Comparison of ENCODE assay signal across 24 mouse cellular contexts in genomic region chr1:35274978-35275377, GRCm38 (mm10).
DNase-seq lines count a peak whose midpoint lies in the region; ATAC-seq and TF ChIP-seq lines count a peak whose summit lies in the region.
"Had no signal": no experiment of that assay in that cellular context is flagged by ENCODE, and none has a peak within 500 bp of the region (broad histone marks: within the 10 kb centered on the region; RNA-seq: fewer than 3 reads in every experiment).

No protein-coding gene starts in this region.

- no peak overlapping the region for H3K27ac ChIP-seq in heart, embryonic 12.5 days (ENCODE audit: poor library complexity, severe bottlenecking)
- no peak overlapping the region for H3K27ac ChIP-seq in heart, embryonic 16.5 days (ENCODE audit: low read length)
- H3K27ac ChIP-seq in embryonic fibroblast, embryonic 13.5 days (ENCODE audit: insufficient read depth, low read length) = peak overlapping the region; percentile 65
- H3K27ac ChIP-seq in layer of hippocampus, adult 2 months = no peak overlapping the region
- H3K27ac ChIP-seq: embryonic facial prominence, embryonic 10.5 days; embryonic facial prominence, embryonic 12.5 days; forebrain, embryonic 13.5 days; forebrain, embryonic 15.5 days had no signal

- no peak overlapping the region for H3K4me3 ChIP-seq in heart, embryonic 12.5 days
- H3K4me3 ChIP-seq in heart, embryonic 16.5 days (ENCODE audit: low read length) = no peak overlapping the region
- no peak overlapping the region for H3K4me3 ChIP-seq in embryonic fibroblast, embryonic 13.5 days (ENCODE audit: insufficient read depth, low read length)
- H3K4me3 ChIP-seq in layer of hippocampus, adult 2 months = no peak overlapping the region
- H3K4me3 ChIP-seq: embryonic facial prominence, embryonic 10.5 days; embryonic facial prominence, embryonic 12.5 days; erythroblast, embryonic 14.5 days; forebrain, embryonic 13.5 days; forebrain, embryonic 15.5 days had no signal

- intact Hi-C loops in heart, postnatal 25 days (cut with DNase I) = no loop called here
- intact Hi-C loops in left cerebral cortex, postnatal 25 days (cut with DNase I) = no loop called here

- H3K4me1 ChIP-seq in heart, embryonic 12.5 days (replicated peaks) = peaks cover 13% of the 10 kb centered on the region
- H3K4me1 ChIP-seq in heart, embryonic 16.5 days (ENCODE audit: control insufficient read depth, insufficient read depth, low read length) = peaks cover 11% of the 10 kb centered on the region; the same call in 1 of the 2 replicates
- H3K4me1 ChIP-seq in embryonic fibroblast, embryonic 13.5 days (ENCODE audit: control insufficient read depth, insufficient read depth, low read length) = no peaks in the 10 kb centered on the region
- H3K4me1 ChIP-seq: embryonic facial prominence, embryonic 10.5 days; embryonic facial prominence, embryonic 12.5 days; forebrain, embryonic 13.5 days; forebrain, embryonic 15.5 days had no signal

- H3K27me3 ChIP-seq in heart, embryonic 12.5 days (replicated peaks) = no peaks in the 10 kb centered on the region
- no peaks in the 10 kb centered on the region for H3K27me3 ChIP-seq in heart, embryonic 16.5 days (ENCODE audit: control insufficient read depth, insufficient read depth, low read length)
- H3K27me3 ChIP-seq: embryonic facial prominence, embryonic 12.5 days; forebrain, embryonic 13.5 days; forebrain, embryonic 15.5 days had no signal

- WGBS in heart, embryonic 12.5 days = 48% methylated on average over 8 of the region's 8 CpGs
- WGBS in heart, embryonic 16.5 days = 42% methylated on average over 8 of the region's 8 CpGs

- ATAC-seq in heart, embryonic 12.5 days (ENCODE audit: insufficient number of reproducible peaks, low FRiP score) = no peak
- peak; percentile 55; the same call in 1 of the 2 replicates for ATAC-seq in heart, embryonic 16.5 days (replicated peaks; ENCODE audit: extremely low read depth, insufficient read depth, low FRiP score)
- ATAC-seq: CD4-positive, CD25-positive, alpha-beta regulatory T cell, adult 4 months; forebrain, embryonic 13.5 days; forebrain, embryonic 15.5 days; forebrain, postnatal 0 days had no signal

- DNase-seq in heart, postnatal 4 days = no peak
- DNase-seq in heart, postnatal 25 days (ENCODE audit: low spot score) = no peak
- DNase-seq in left cerebral cortex, postnatal 25 days (ENCODE audit: low spot score in 2 of 2) = no peak
- no peak for DNase-seq in layer of hippocampus, adult 2 months (ENCODE audit: low spot score in 2 of 2)
- DNase-seq: adrenal gland, adult 8-10 months; adrenal gland, postnatal 14 days; adrenal gland, postnatal 36 days; B cell, adult 2 months; cerebellum, adult 11-12 months; cerebellum, adult 2 months; cerebellum, adult 9-10 months; cerebellum, postnatal 10 days; cerebellum, postnatal 25 days; forebrain, postnatal 0 days had no signal

- no peaks in the 10 kb centered on the region for H3K9me3 ChIP-seq in heart, embryonic 12.5 days (replicated peaks)
- no peaks in the 10 kb centered on the region for H3K9me3 ChIP-seq in heart, embryonic 16.5 days (replicated peaks; ENCODE audit: control insufficient read depth, low read length)
- H3K9me3 ChIP-seq: embryonic facial prominence, embryonic 10.5 days; embryonic facial prominence, embryonic 12.5 days; forebrain, embryonic 13.5 days; forebrain, embryonic 15.5 days; G1E had no signal

- no peak for TF ChIP-seq CTCF in embryonic fibroblast, embryonic 13.5 days (IDR thresholded peaks at IDR 0.05; ENCODE audit: borderline replicate concordance, insufficient read depth, low read length)
- TF ChIP-seq CTCF in layer of hippocampus, adult 2 months (conservative IDR thresholded peaks at IDR 0.05) = no peak

- H3K36me3 ChIP-seq in heart, embryonic 12.5 days = no peaks in the 10 kb centered on the region
- H3K36me3 ChIP-seq in heart, embryonic 16.5 days (ENCODE audit: control insufficient read depth, insufficient read depth) = no peaks in the 10 kb centered on the region
- H3K36me3 ChIP-seq: embryonic facial prominence, embryonic 10.5 days; embryonic facial prominence, embryonic 12.5 days; forebrain, embryonic 15.5 days; G1E had no signal

- no peak for TF ChIP-seq POLR2A in embryonic fibroblast, embryonic 13.5 days (IDR thresholded peaks at IDR 0.05; ENCODE audit: low read depth, low read length)

- peak overlapping the region; percentile 4; the same call in 1 of the 2 replicates for H3K4me2 ChIP-seq in heart, embryonic 12.5 days
- H3K4me2 ChIP-seq in heart, embryonic 16.5 days (ENCODE audit: low read depth, low read length) = 0 out of 2 replicates have a peak overlapping the region, but pooled peaks have one; percentile 10
- H3K4me2 ChIP-seq: embryonic facial prominence, embryonic 12.5 days; forebrain, embryonic 13.5 days; forebrain, embryonic 15.5 days had no signal

- H3K9ac ChIP-seq in heart, embryonic 12.5 days = no peak overlapping the region
- H3K9ac ChIP-seq in heart, embryonic 16.5 days (ENCODE audit: low read length) = no peak overlapping the region
- H3K9ac ChIP-seq: embryonic facial prominence, embryonic 12.5 days; forebrain, embryonic 13.5 days; forebrain, embryonic 15.5 days; forebrain, postnatal 0 days had no signal
